Mouse (Mus musculus) brain, embryonic 14.5 days (tissue): Measurements from ENCODE around the gene Bex3.

ENCODE experiments used
- CTCF ChIP-seq: fragments of 200-500 bp; IDR thresholded peaks from 2 replicates; pipeline ENCODE4 v1.5.1; 2012; ENCODE audit warnings: inconsistent platforms, mild to moderate bottlenecking, moderate library complexity, borderline replicate concordance; ENCODE audit not compliant: insufficient read depth, insufficient read length; ENCODE audit errors: extremely low read depth
- POLR2A ChIP-seq: fragments of 200-500 bp; IDR thresholded peaks from 2 replicates; pipeline ENCODE4 v1.6.1; 2012; ENCODE audit warnings: mild to moderate bottlenecking, inconsistent platforms, borderline replicate concordance; ENCODE audit not compliant: poor library complexity, insufficient read depth, insufficient read length, severe bottlenecking; ENCODE audit errors: extremely low read depth

- no peak for TF ChIP-seq POLR2A
- TF ChIP-seq CTCF: no peak
These were observed 46.3 kb upstream of the Bex3 start for GRCm38 (mm10) chrX:136223714-136224113.
